ENCODE assay signal across 15 mouse cellular contexts in the genomic region with DNA sequence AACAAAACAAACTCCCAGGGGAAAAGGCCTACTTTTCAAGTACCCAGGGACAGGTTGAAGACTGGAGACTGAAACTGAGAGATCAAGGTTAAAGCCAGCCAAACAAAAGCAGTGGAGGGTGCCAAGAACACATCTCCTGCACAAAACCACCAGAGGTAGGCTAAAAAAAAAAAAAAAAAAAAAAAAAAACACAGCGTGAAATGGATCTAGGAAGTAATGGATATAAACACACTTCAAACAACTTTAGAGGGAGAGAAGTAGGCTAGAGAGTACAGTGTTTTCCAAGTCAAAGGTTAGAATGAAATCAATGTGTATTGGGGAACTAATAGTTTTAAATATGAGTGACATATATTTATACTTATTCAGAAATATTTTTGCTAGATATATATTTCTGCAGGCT.
"Had no signal": no experiment of that assay in that cellular context is flagged by ENCODE, and none has a peak within 500 bp of the region (broad histone marks: within the 10 kb centered on the region; RNA-seq: fewer than 3 reads in every experiment).

No protein-coding gene starts in this region.

- H3K4me3 ChIP-seq: neural tube, embryonic 15.5 days; stomach, embryonic 15.5 days had no signal

- H3K9ac ChIP-seq: neural tube, embryonic 15.5 days; stomach, embryonic 15.5 days had no signal

- H3K27me3 ChIP-seq: neural tube, embryonic 15.5 days; stomach, embryonic 15.5 days had no signal

- H3K4me2 ChIP-seq: neural tube, embryonic 15.5 days; stomach, embryonic 15.5 days had no signal

- DNase-seq: retina, postnatal 1 day; right cerebral cortex, adult 18-20 months; right cerebral cortex, postnatal 14 days; right cerebral cortex, postnatal 25 days; right cerebral cortex, postnatal 4 days; spleen, adult 18-20 months; thymus, adult 18-20 months; thymus, adult 2 months; thymus, postnatal 14 days; thymus, postnatal 25 days; thymus, postnatal 36 days; thymus, postnatal 4 days had no signal

- H3K27ac ChIP-seq: neural tube, embryonic 15.5 days; stomach, embryonic 15.5 days; stomach, postnatal 0 days had no signal

- H3K4me1 ChIP-seq: neural tube, embryonic 15.5 days; stomach, embryonic 15.5 days had no signal

- H3K9me3 ChIP-seq: neural tube, embryonic 15.5 days; stomach, embryonic 15.5 days had no signal
